Mouse (Mus musculus) neural tube, embryonic 11.5 days (tissue): Measurements from ENCODE around the gene Pds5a. TPM values are rescaled to one million over a fixed set of nuclear protein-coding genes. Genes with fewer than 3 reads are reported as not detected.

Source experiments
- ATAC-seq: fragments of 200-750 bp; cut with Nextera tagmentation; 2 replicates; pipeline ENCODE4 v1.8.0; 2017; ENCODE audit warnings: moderate number of reproducible peaks, mild to moderate bottlenecking, moderate TSS enrichment, moderate library complexity; ENCODE audit not compliant: insufficient read depth, low FRiP score, low TSS enrichment
- DNase-seq: peaks from one replicate; pipeline ENCODE4 v3.0.0-alpha.2; 2015; ENCODE audit warnings: low spot score
- H3K27ac ChIP-seq: fragments of 300-500 bp; sonication (generic); 2 replicates; pipeline ENCODE4 v1.5.1; 2014; ENCODE audit warnings: low read depth, mild to moderate bottlenecking, low read length
- H3K27me3 ChIP-seq: fragments of 300-500 bp; sonication (generic); 2 replicates; pipeline ENCODE4 v1.6.1; 2014; ENCODE audit warnings: mild to moderate bottlenecking, low read length, mixed read lengths; ENCODE audit not compliant: control insufficient read depth, insufficient read depth
- H3K36me3 ChIP-seq: fragments of 300-500 bp; sonication (generic); 2 replicates; pipeline ENCODE4 v1.6.1; 2014; ENCODE audit warnings: mild to moderate bottlenecking, low read length, moderate library complexity, mixed read lengths; ENCODE audit not compliant: control insufficient read depth, insufficient read depth
- H3K4me1 ChIP-seq: fragments of 300-500 bp; sonication (generic); 2 replicates; pipeline ENCODE4 v1.6.1; 2014; ENCODE audit warnings: low read length, mixed read lengths; ENCODE audit not compliant: control insufficient read depth, insufficient read depth
- H3K4me2 ChIP-seq: fragments of 300-500 bp; sonication (generic); 2 replicates; pipeline ENCODE4 v1.6.1; 2014; ENCODE audit warnings: low read depth, mild to moderate bottlenecking, moderate library complexity
- H3K4me3 ChIP-seq: fragments of 300-500 bp; sonication (generic); 2 replicates; pipeline ENCODE4 v1.5.1; 2014; ENCODE audit warnings: low read depth, low read length
- H3K9ac ChIP-seq: fragments of 300-500 bp; sonication (generic); 2 replicates; pipeline ENCODE4 v1.6.1; 2014; ENCODE audit warnings: mild to moderate bottlenecking, low read length
- H3K9me3 ChIP-seq: fragments of 300-500 bp; sonication (generic); 2 replicates; pipeline ENCODE4 v1.6.1; 2016; ENCODE audit warnings: low read length; ENCODE audit not compliant: control insufficient read depth
- WGBS: fragments of 180-500 bp; shearing (Covaris S2); extraction: QIAGEN DNeasy Blood & Tissue Kit; methylation state at CpG from one replicate; pipeline ENCODE4 v1.1.7; 2014; 5-methylcytosine and 5-hydroxymethylcytosine counted together
- polyA plus RNA-seq: library from polyadenylated mRNA; unstranded; fragments of >200 nt; fragmentation: Nextera tagmentation; extraction: Ambion mirVana; gene quantifications from 2 replicates; pipeline ENCODE4 v1.2.1, GENCODE M21; 2014

The Pds5a gene
- polyA plus RNA-seq, 1 experiment from 2014 or later = 124 TPM

- Histone ChIP-seq H3K4me3 (no peak overlapping the region), H3K27me3 (no peaks in the 10 kb centered on the region), H3K27ac (no peak overlapping the region), H3K36me3 (no peaks in the 10 kb centered on the region), H3K9me3 (no peaks in the 10 kb centered on the region), H3K4me1 (no peaks in the 10 kb centered on the region), H3K4me2 (no peak overlapping the region), H3K9ac (no peak overlapping the region)
- no peak for ATAC-seq
- DNase-seq = no peak
- 85% methylated on average over 18 of the region's 18 CpGs for WGBS
Measured at GRCm38 (mm10) chr5:65717063-65717902, 19.2 kb upstream of the Pds5a start.

- DNase-seq (no peak), ATAC-seq (no peak)
- Histone ChIP-seq H3K4me1 (no peaks in the 10 kb centered on the region), H3K4me2 (no peak overlapping the region), H3K27me3 (no peaks in the 10 kb centered on the region), H3K9me3 (no peaks in the 10 kb centered on the region), H3K27ac (no peak overlapping the region), H3K4me3 (no peak overlapping the region), H3K9ac (no peak overlapping the region), H3K36me3 (no peaks in the 10 kb centered on the region)
- 91% methylated on average over 6 of the region's 6 CpGs for WGBS
Measured at GRCm38 (mm10) chr5:65715084-65715483, 17.0 kb upstream of the Pds5a start.

GRCm38 (mm10) chr5:65711463-65711862, 13.4 kb upstream of the Pds5a start:
- DNase-seq (no peak), ATAC-seq (no peak)
- Histone ChIP-seq H3K9me3 (no peaks in the 10 kb centered on the region), H3K36me3 (no peaks in the 10 kb centered on the region), H3K4me2 (no peak overlapping the region), H3K27me3 (no peaks in the 10 kb centered on the region), H3K4me3 (no peak overlapping the region), H3K9ac (no peak overlapping the region), H3K27ac (no peak overlapping the region), H3K4me1 (no peaks in the 10 kb centered on the region)
- WGBS = 100% methylated on average over 1 of the region's 1 CpGs

- 71% methylated on average over 8 of the region's 8 CpGs for WGBS
- no peak for ATAC-seq
- Histone ChIP-seq H3K4me2 (no peak overlapping the region), H3K4me1 (no peaks in the 10 kb centered on the region), H3K9me3 (no peaks in the 10 kb centered on the region), H3K27me3 (no peaks in the 10 kb centered on the region), H3K9ac (no peak overlapping the region), H3K27ac (no peak overlapping the region), H3K4me3 (no peak overlapping the region), H3K36me3 (no peaks in the 10 kb centered on the region)
- DNase-seq = no peak
Measured at GRCm38 (mm10) chr5:65710267-65710666, 12.2 kb upstream of the Pds5a start.

- no peaks in the 10 kb centered on the region for H3K27me3 ChIP-seq
Measured at GRCm38 (mm10) chr5:65706979-65707378, 8.9 kb upstream of the Pds5a start.

GRCm38 (mm10) chr5:65706171-65706570, 8.1 kb upstream of the Pds5a start:
- ATAC-seq (no peak), DNase-seq (no peak)
- Histone ChIP-seq H3K9me3 (no peaks in the 10 kb centered on the region), H3K27me3 (no peaks in the 10 kb centered on the region), H3K4me1 (no peaks in the 10 kb centered on the region), H3K4me3 (no peak overlapping the region), H3K9ac (no peak overlapping the region), H3K36me3 (no peaks in the 10 kb centered on the region), H3K4me2 (no peak overlapping the region), H3K27ac (no peak overlapping the region)
- 78% methylated on average over 4 of the region's 4 CpGs for WGBS

More at GRCm38 (mm10) chr5:65706979-65707378, 8.9 kb upstream of the Pds5a start:
- ATAC-seq (no peak), DNase-seq (no peak)
- no peaks in the 10 kb centered on the region for H3K36me3 ChIP-seq
- no peak overlapping the region for H3K9ac ChIP-seq
- no peaks in the 10 kb centered on the region for H3K4me1 ChIP-seq
- 81% methylated on average over 5 of the region's 5 CpGs for WGBS
- no peaks in the 10 kb centered on the region for H3K9me3 ChIP-seq
- no peak overlapping the region for H3K4me3 ChIP-seq
- H3K4me2 ChIP-seq = no peak overlapping the region
- no peak overlapping the region for H3K27ac ChIP-seq

GRCm38 (mm10) chr5:65704765-65705678, 6.9 kb upstream of the Pds5a start:
- DNase-seq (no peak), ATAC-seq (no peak)
- Histone ChIP-seq H3K4me2 (no peak overlapping the region), H3K4me1 (no peaks in the 10 kb centered on the region), H3K36me3 (no peaks in the 10 kb centered on the region), H3K27me3 (no peaks in the 10 kb centered on the region), H3K9me3 (no peaks in the 10 kb centered on the region), H3K9ac (no peak overlapping the region), H3K27ac (no peak overlapping the region), H3K4me3 (no peak overlapping the region)
- 61% methylated on average over 12 of the region's 12 CpGs for WGBS

GRCm38 (mm10) chr5:65703261-65703660, 5.2 kb upstream of the Pds5a start:
- H3K27ac ChIP-seq = no peak overlapping the region
- no peak for ATAC-seq

More at GRCm38 (mm10) chr5:65703261-65703660, 5.2 kb upstream of the Pds5a start:
- no peak overlapping the region for H3K4me3 ChIP-seq
- 85% methylated on average over 9 of the region's 9 CpGs for WGBS
- H3K36me3 ChIP-seq = no peaks in the 10 kb centered on the region
- H3K4me1 ChIP-seq = no peaks in the 10 kb centered on the region; the same call in 1 of the 2 replicates
- no peaks in the 10 kb centered on the region for H3K27me3 ChIP-seq
- no peaks in the 10 kb centered on the region for H3K9me3 ChIP-seq
- no peak for DNase-seq
- H3K9ac ChIP-seq = no peak overlapping the region
- no peak overlapping the region for H3K4me2 ChIP-seq
